Comparison of ENCODE assay signal across 24 mouse cellular contexts in genomic region chr2:61028578-61028977, GRCm38 (mm10).
DNase-seq lines count a peak whose midpoint lies in the region; ATAC-seq and TF ChIP-seq lines count a peak whose summit lies in the region.
"Had no signal": no experiment of that assay in that cellular context is flagged by ENCODE, and none has a peak within 500 bp of the region (broad histone marks: within the 10 kb centered on the region; RNA-seq: fewer than 3 reads in every experiment).

No protein-coding gene starts in this region.

- TF ChIP-seq CTCF in lung, postnatal 0 days (IDR thresholded peaks at IDR 0.05): no peak
- TF ChIP-seq CTCF in intestine, postnatal 0 days (IDR thresholded peaks at IDR 0.05; ENCODE audit: low read depth): no peak

- TF ChIP-seq EP300 in lung, postnatal 0 days (IDR thresholded peaks at IDR 0.05): no peak

- no peaks in the 10 kb centered on the region for H3K27me3 ChIP-seq in lung, postnatal 0 days (replicated peaks; ENCODE audit: insufficient read depth, low read length)
- H3K27me3 ChIP-seq in intestine, postnatal 0 days (replicated peaks; ENCODE audit: control insufficient read depth, insufficient read depth, low read length): no peaks in the 10 kb centered on the region
- H3K27me3 ChIP-seq: embryonic facial prominence, embryonic 13.5 days; embryonic facial prominence, embryonic 15.5 days; forebrain, embryonic 13.5 days; forebrain, embryonic 15.5 days had no signal

- H3K27ac ChIP-seq in lung, postnatal 0 days (ENCODE audit: low read length): no peak overlapping the region
- H3K27ac ChIP-seq in intestine, postnatal 0 days (ENCODE audit: low read depth, low read length): no peak overlapping the region
- H3K27ac ChIP-seq: embryonic facial prominence, embryonic 13.5 days; embryonic facial prominence, embryonic 15.5 days; forebrain, embryonic 13.5 days; forebrain, embryonic 15.5 days had no signal

- H3K4me3 ChIP-seq in lung, postnatal 0 days (ENCODE audit: low read depth, low read length): no peak overlapping the region
- no peak overlapping the region for H3K4me3 ChIP-seq in intestine, postnatal 0 days (ENCODE audit: low read depth, low read length)
- H3K4me3 ChIP-seq: embryonic facial prominence, embryonic 13.5 days; embryonic facial prominence, embryonic 15.5 days; erythroblast, embryonic 14.5 days; forebrain, embryonic 13.5 days; forebrain, embryonic 15.5 days had no signal

- no peak for ATAC-seq in lung, postnatal 0 days
- peak; percentile 68 for ATAC-seq in granulocyte monocyte progenitor cell, adult 5-6 weeks (replicated peaks; ENCODE audit: poor library complexity, severe bottlenecking)
- ATAC-seq in megakaryocyte progenitor cell, adult 5-6 weeks (replicated peaks; ENCODE audit: poor library complexity): peak; percentile 86
- no peak for ATAC-seq in erythroblast, adult 5-6 weeks (replicated peaks; ENCODE audit: low FRiP score, poor library complexity, severe bottlenecking)
- ATAC-seq in intestine, postnatal 0 days: no peak
- ATAC-seq: forebrain, embryonic 13.5 days; forebrain, embryonic 15.5 days; forebrain, postnatal 0 days had no signal

- peak; percentile 58 for DNase-seq in lung, postnatal 0 days (ENCODE audit: low spot score)
- DNase-seq in lung, postnatal 36 days: no peak
- peak; percentile 57 for DNase-seq in fat pad, adult 2 months (ENCODE audit: extremely low read depth, low read depth, low spot score)
- DNase-seq in urinary bladder, postnatal 14 days (ENCODE audit: low spot score): no peak
- DNase-seq: adrenal gland, adult 2 months; adrenal gland, postnatal 10 days; adrenal gland, postnatal 25 days; cerebellum, adult 11 months; cerebellum, adult 18-20 months; cerebellum, adult 8-10 months; cerebellum, adult 9-11 months; cerebellum, postnatal 14 days; cerebellum, postnatal 36 days; embryo, embryonic 11 days; forebrain, postnatal 0 days had no signal

- H3K9ac ChIP-seq in lung, postnatal 0 days (replicated peaks; ENCODE audit: low read depth): no peak overlapping the region
- H3K9ac ChIP-seq in intestine, postnatal 0 days (ENCODE audit: low read depth, low read length): no peak overlapping the region
- H3K9ac ChIP-seq: embryonic facial prominence, embryonic 13.5 days; embryonic facial prominence, embryonic 15.5 days; forebrain, embryonic 13.5 days; forebrain, embryonic 15.5 days; forebrain, postnatal 0 days had no signal

- H3K4me2 ChIP-seq in lung, postnatal 0 days (replicated peaks; ENCODE audit: low read depth, low read length): no peak overlapping the region
- H3K4me2 ChIP-seq in intestine, postnatal 0 days (replicated peaks; ENCODE audit: low read depth): no peak overlapping the region
- H3K4me2 ChIP-seq: embryonic facial prominence, embryonic 13.5 days; embryonic facial prominence, embryonic 15.5 days; forebrain, embryonic 13.5 days; forebrain, embryonic 15.5 days had no signal

- H3K4me1 ChIP-seq in lung, postnatal 0 days (ENCODE audit: insufficient read depth, low read depth, low read length): no peaks in the 10 kb centered on the region; the same call in 1 of the 2 replicates
- H3K4me1 ChIP-seq in intestine, postnatal 0 days (replicated peaks; ENCODE audit: control insufficient read depth, insufficient read depth, low read length): no peaks in the 10 kb centered on the region
- H3K4me1 ChIP-seq: embryonic facial prominence, embryonic 15.5 days; forebrain, embryonic 13.5 days; forebrain, embryonic 15.5 days had no signal

- 79% methylated on average over 2 of the region's 2 CpGs for WGBS in lung, postnatal 0 days
- WGBS in intestine, postnatal 0 days: 77% methylated on average over 2 of the region's 2 CpGs

- H3K9me3 ChIP-seq in lung, postnatal 0 days (ENCODE audit: low read length): no peaks in the 10 kb centered on the region
- no peaks in the 10 kb centered on the region for H3K9me3 ChIP-seq in intestine, postnatal 0 days (ENCODE audit: control insufficient read depth)
- H3K9me3 ChIP-seq: embryonic facial prominence, embryonic 13.5 days; embryonic facial prominence, embryonic 15.5 days; forebrain, embryonic 13.5 days; forebrain, embryonic 15.5 days had no signal

- H3K36me3 ChIP-seq in lung, postnatal 0 days (ENCODE audit: insufficient read depth, low read length): no peaks in the 10 kb centered on the region
- H3K36me3 ChIP-seq in intestine, postnatal 0 days (ENCODE audit: control insufficient read depth, insufficient read depth): no peaks in the 10 kb centered on the region
- H3K36me3 ChIP-seq: embryonic facial prominence, embryonic 13.5 days; embryonic facial prominence, embryonic 15.5 days; forebrain, embryonic 15.5 days had no signal

Comparison
In these comparisons a context has a peak if more than half of its experiments do, and no peak if none do; other contexts are left out.
1. DNase-seq: peak in lung, postnatal 0 days (single experiment) and fat pad, adult 2 months (single experiment); none in lung, postnatal 36 days (single experiment) and urinary bladder, postnatal 14 days (single experiment).
2. ATAC-seq: peak in granulocyte monocyte progenitor cell, adult 5-6 weeks (single experiment) and megakaryocyte progenitor cell, adult 5-6 weeks (single experiment); none in lung, postnatal 0 days (single experiment), erythroblast, adult 5-6 weeks (single experiment) and intestine, postnatal 0 days (single experiment).